Mouse (Mus musculus): ENCODE data around the gene Zbtb5. TPM values are rescaled to one million over a fixed set of nuclear protein-coding genes. Genes with fewer than 3 reads are reported as not detected.
"Not testable (repeated sequence)": the region's sequence is repeated elsewhere in the genome, so short reads cannot be mapped to it uniquely, and the experiment has no call there.

The Zbtb5 gene
- total RNA-seq, 2 experiments from 2014 or later = 5.6 to 9.0 TPM

DNA sequence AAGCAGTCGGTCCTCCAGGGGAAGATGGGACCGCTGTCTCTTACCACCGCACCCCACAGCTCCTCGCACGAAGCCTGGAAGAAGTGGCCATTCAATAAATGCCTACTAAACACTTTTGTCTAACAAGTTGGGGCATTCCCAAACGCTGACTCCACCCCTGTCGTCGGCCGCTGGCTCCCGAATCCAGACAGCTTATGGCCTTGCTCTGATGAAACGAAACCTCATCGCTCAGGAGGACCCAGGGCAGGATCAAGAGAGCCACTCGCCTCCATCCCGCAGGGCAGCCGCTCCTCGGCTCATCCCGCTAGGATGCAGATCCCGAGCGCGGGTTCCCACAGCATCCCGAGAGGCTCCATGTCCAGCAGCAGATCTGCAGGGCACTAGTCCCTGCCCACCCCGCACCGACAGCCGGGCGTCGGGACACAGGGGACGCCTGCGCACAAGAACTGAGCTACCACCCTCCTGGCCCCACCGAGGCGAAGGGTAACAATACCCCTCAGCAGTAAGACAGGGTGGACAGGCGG is 569 bp downstream of the Zbtb5 start:
- no peak for ATAC-seq (ENCODE audit: poor library complexity, severe bottlenecking)

DNA sequence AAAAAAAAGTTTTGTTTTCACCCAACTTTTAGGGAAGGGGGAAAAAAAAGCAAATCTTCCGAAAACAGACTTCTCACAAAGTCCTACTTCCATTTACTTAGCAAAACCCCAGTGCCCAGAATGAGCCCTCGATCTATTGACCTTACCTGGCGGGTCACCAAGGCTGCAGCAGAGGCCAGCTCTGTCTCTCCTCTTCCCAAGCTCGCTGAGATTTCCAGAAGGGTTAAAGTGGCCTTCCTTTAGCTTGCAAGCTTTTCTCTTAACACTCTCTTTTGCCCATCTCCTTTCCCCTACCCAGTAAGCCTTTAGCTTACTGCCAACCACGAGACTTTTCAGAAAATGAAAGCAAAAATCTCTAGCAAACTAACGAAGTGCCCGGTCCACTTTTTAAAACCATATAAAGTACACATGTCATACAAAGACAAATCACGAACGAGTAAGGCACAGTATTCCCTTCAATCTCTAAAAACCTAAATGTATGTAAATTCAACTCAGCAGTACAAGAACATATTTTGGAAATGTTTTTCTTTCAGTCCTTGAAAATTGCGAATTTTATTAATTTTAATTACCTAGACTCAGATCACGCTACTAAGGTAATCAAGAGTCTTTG is 1.3 kb downstream of the Zbtb5 start:
- no peak for ATAC-seq (ENCODE audit: poor library complexity, severe bottlenecking)

DNA sequence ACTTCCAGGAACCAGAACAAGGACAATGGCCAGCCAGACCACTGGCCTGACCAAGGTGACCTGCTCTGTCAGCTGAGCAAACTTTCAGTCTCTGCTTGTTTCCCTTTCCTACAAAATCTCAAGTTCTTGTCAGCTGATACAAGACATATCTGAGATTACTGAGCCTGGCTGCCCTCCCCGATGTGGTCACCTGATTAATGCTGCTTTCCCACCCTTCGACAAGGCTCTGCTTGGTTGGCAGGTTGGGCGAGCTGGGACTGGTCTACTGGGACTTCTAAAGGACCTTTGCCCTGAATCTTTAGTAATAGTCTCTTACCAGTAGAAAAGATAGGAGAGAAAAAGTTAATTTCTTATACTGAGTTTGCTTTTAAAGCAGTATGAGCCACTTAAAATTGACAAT is 6.8 kb downstream of the Zbtb5 start:
- ATAC-seq (ENCODE audit: poor library complexity, severe bottlenecking) = no peak

DNA sequence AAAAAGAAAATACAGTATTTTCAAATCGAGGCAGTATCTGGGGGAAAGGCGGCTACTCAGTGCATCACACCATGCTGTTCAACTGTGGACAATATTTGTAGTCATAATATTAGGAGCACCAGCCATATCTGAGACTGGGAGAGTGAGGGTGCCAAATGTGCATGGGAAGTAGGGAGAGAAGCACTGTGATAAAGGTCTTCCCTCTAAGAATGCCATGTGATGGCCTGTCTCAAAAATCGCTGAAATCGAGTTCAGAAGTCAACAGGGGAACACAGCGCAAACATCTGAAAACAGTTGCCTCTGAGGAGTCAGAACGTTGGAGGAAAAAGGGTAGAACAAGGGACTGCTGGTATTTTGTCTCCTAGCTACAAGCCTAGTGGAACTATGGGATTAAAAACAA is 12.2 kb downstream of the Zbtb5 start:
- ATAC-seq (ENCODE audit: poor library complexity, severe bottlenecking) = no peak

DNA sequence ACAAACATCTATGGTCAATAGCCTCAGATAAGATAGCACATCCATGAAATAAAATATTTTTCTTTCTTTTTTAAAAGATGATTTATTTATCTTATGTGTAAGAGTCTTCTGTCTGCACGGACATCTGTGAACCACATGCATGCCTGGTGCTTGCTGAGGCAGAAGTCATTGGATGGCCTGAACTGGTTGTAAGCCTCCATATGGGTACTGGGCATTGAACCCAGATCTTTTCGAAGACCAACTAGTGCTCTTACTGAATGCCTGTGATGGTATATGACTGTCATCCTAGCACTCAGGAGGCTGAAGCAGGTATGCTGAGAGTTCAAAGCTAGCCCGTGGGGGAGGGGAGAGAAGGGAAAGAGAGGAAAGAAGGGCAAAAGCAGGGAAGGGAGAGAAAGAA is 14.1 kb downstream of the Zbtb5 start:
- no peak for ATAC-seq (ENCODE audit: poor library complexity, severe bottlenecking)

DNA sequence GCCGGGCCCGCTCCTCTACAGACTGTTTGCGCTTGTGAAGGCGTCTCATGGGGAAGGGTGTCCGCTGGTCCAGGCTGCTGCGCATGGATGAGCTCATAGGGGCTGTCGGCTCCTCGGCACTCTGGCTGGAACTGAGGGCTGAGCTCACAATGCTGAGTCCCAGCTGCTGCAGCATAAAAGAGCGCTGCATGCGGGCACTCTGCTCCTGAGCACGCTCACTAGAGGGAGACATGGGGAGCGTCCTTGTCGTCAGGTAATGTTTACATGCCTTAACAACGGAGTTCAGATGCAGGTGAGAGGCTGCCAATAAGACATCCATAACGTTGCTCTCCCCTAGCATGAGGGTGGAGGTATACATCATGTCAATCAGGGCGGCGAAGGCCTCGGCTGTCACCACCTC is 17.4 kb downstream of the Zbtb5 start:
- no peak for ATAC-seq (ENCODE audit: poor library complexity, severe bottlenecking)

DNA sequence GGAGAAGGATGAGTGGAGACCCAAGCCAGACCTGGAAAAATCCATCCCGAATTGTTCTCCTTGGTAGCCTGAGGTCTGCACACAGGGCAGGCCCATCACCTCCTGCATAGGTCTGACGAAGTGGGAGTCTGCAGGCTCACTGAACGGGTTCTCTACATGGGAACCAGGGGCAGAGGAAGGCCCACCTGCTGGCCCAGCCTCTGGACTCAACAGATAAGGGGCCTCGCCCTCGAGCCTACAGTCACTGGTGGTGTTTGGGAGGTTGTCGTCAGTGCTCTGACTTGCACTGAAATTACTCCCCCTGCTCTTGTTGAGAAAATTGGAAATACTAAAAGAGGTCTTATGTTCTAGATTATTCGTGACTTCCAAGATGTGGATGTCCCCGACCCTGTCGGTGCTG is 18.4 kb downstream of the Zbtb5 start:
- peak; percentile 38; the same call in 1 of the 2 replicates for ATAC-seq (ENCODE audit: poor library complexity, severe bottlenecking)

DNA sequence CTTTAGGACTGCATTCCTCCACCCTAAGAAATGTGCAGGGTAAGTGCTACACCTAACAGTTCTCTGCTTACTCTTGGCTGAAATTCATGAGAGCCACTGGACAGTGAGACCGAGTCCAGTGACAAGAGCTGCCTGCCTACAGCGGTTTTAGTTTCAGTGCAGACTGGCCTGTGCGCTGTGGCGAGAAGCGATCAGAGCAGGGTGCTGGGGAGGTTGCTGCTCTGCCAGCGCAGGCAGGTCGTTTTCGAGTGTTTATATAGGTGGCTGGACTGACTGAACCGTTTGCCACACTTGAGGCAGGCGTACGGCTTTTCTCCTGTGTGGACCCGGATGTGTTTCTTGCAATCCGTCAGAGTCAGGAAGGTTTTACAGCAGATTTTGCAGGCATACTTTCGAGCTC is 19.0 kb downstream of the Zbtb5 start:
- not testable (repeated sequence) for ATAC-seq (ENCODE audit: poor library complexity, severe bottlenecking)

DNA sequence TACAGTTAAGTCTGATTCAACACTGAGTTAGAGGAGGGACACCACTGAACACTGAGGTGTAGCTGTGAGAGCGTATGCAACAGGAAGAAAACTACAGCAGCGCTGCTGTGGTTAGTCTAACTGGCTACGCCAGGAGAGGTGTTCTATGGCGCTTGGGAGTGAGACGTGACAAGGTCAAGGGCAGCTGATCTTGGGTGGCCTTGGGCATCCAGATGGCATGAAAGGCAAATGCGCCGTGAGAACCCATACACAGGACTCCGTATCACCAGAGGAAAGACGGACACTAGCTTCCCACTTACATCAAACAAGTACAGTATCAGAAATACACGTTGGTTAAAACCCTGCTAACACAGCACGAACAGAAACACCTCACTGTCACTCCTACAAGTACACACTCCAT is 19.9 kb downstream of the Zbtb5 start:
- not testable (repeated sequence) for ATAC-seq (ENCODE audit: poor library complexity, severe bottlenecking)

DNA sequence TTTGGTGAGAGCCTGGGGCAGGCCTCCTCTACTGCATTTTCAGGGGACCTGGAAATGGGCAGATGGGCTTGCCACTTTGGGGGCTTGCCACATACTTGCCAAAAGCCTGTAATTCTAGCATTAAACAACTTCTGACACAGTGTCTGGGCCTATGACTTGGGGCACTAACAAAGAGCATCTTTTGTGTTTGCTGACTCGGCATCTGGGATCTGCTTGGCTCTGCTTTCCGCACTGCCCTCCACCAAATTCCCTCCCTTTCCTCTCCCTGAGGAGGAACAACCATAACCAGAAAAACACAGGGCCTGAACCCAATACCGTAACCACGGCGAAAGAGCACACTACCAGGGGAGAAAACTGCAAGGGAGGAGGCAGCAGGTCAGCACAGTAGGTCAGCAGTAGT is 21.7 kb downstream of the Zbtb5 start:
- no peak for ATAC-seq (ENCODE audit: poor library complexity, severe bottlenecking)

DNA sequence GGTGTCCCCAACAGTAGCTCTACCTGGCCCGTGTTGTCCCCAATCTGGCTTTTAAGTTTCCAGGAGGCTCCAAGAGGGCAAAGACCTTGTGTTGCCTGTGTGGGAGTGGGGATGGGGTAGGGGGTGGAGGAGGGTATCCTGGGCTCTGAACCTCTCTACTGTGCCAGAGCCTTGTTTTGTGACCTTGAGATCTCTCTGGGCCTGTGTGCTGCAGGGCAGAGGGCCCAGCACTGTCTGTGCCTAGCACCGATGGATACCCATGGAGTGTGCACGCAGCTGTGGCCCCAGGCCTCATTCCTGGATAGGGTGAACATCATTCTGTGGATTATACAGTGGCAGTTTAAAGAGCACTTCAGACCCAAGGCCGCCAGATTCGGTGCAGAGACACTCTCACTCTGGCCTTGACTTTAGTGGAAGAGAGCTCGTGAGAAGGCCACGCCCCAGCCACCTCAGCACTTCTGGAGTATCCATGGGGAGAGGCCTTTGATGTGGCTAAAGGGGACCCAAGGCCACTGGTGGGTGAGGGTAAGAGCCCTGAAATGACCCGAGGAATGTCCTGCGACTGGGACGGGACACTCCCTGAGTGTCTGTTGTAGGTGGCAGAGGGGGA is 29.0 kb downstream of the Zbtb5 start:
- no peak for ATAC-seq (ENCODE audit: poor library complexity, severe bottlenecking)

DNA sequence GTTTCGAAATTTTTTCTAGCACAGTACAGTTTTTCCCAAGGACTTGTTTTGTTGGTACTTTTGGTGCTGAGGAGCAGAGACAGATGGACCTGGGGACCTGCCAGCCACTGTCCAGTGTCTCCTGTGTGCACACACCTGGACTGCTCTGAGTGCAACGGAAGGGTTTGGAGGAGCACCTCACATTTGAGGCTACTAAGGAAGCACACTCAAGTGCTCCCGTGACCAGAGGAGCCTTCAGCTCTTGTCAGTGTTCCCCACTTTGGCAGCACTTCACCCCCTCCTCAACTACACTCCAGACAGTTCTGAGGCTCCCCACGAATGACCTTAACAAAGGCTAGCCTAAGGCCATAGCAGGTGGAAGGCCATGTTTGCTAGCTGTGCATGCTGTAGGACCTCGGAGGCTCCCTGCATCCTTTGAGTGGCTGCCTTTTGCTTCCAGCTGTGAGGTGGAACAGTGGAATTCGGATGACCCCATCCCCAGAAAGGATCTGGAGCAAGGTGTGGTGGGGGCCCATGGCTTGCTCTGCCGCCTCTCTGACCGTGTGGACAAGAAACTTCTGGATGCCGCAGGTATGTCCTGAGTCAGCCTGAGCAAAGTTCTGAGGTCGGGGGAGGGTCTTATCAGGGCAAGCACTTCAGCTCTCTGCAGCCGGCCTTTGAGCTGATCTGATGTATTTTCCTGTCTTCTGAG is 29.6 kb downstream of the Zbtb5 start:
- no peak for ATAC-seq (ENCODE audit: poor library complexity, severe bottlenecking)

DNA sequence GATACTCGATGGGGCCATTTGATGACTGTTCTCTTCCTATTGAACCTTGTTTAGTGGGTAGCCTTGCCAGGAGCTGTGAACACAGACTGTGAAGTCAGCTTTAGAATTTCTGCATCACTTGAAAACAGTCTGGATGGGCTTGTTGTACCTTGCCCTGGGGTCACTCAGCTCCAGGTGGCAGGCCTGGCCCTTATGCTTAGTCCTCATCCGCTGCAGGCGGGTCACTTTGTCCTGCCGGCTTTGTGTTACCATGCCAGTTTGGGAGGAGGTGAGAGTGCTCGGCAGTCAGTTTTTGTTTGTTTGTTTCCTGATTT is 30.3 kb downstream of the Zbtb5 start:
- no peak for ATAC-seq (ENCODE audit: poor library complexity, severe bottlenecking)

DNA sequence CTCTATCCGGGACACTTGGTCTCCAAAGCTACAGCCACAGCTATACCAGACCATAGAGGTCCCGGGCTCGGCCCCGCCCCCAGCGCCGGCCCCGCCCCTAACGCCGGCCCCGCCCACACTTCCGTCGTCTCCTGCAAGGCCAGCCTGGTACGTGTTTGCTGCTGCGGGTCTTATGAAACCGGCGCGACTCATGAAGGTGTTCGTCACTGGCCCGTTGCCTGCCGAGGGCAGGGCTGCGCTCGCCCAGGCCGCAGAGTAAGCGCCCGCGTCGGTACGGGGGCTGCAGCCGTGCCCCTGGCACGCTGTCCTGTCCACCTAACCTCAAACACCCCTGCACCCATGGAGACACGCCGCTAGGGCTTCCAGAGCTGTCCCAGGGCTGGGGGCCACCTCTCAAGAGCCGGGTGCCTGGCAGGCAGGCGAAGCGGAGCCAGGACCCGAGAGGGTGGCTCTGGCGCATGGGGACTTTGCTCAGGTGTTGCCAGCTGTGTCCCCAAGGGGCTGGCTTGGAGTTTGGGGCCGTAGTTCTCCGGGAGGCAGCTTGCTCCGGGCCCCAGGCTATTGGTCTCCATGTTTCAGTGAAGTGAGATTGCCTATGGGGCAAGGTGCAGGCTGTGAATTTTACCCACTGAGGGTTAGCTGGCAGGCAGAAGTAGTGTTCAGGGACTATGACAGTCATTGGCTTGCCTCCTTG is 30.8 kb downstream of the Zbtb5 start, which contains the start of gene Grhpr:
Grhpr (plus strand) TSS at position 116 of the 694 bp plus-strand sequence.
- ATAC-seq (ENCODE audit: poor library complexity, severe bottlenecking) = peak; percentile 91

DNA sequence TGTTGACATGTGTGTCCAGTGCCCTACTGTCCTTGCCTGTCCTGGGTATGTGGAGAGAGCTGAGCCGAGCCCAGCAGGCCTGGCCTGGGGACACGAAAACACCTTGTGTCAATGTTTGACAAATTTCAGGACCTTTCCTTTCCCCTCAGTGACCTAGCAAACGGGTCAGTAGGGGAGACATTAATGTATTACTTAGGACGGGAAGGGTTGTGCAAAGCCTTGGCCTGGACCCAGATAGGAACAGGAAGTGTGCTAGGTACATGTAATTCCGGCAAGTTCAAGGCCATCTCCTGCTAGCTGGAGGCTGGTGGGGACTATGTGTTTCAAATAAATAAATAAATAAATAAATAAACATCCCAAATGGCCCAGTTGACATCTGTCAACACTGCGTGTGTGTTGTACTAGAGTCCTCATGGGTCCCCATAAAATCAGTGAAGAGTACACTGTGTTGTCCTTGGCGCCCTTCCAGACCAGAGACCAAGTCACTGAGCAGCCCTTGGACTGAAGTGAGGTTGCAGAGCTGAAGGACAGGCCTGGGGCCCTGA is 32.3 kb downstream of the Zbtb5 start:
- no peak for ATAC-seq (ENCODE audit: poor library complexity, severe bottlenecking)

DNA sequence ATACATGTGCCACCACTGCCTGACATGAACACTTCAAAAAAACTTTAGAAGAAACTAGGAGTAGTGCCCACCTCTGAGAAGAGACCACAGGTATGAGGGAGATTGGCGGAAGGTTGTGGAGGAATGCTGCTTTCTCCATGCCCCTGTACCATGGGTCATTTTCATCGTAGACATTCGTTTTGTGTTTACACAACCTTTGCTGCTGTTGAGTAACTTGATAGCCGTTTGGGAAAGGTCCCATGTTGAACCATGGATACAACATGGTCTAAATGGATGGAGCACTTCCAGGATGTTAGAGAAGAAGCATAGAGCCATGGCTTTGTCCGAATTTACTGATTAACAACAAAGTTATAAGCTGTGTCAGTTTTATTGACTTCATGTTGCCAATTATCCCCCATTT is 34.0 kb downstream of the Zbtb5 start:
- no peak for ATAC-seq (ENCODE audit: poor library complexity, severe bottlenecking)

DNA sequence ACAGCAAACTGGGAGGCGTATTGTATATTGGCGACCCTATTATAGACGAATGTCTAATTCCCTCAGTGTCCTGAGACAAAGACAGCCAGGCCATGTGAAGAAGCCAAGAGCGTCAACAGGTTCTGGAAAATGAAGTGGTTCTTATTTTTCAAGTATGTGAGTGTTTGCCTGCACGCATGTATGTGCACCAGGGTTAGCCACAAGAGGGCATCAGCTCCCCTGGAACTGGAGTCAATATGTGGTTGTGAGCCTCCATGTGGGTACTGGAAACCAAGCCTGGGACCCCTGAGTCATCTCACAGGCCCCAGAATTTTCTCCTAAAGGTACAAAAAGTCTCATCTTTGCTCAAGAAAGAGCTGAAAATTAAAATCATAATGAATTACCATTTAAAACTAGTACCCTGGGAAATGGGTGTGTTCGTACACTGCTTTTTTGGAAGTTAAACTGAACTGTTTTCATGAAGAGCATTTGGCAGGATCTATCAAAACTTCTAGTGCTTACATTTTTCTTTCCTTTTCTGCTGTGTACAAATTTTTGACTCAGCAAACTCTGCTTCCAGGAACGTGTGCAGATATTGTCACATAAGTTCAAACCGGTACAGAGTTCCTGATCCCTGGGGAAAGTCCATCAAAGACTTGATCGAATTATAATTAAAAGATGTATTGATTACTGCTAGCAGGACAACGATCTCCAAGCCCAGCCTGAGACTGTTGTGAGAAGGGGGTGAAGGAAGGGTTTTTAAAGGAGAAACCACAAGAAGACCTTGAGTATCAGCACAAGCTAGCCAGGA is 35.1 kb downstream of the Zbtb5 start:
- ATAC-seq (ENCODE audit: poor library complexity, severe bottlenecking) = no peak

DNA sequence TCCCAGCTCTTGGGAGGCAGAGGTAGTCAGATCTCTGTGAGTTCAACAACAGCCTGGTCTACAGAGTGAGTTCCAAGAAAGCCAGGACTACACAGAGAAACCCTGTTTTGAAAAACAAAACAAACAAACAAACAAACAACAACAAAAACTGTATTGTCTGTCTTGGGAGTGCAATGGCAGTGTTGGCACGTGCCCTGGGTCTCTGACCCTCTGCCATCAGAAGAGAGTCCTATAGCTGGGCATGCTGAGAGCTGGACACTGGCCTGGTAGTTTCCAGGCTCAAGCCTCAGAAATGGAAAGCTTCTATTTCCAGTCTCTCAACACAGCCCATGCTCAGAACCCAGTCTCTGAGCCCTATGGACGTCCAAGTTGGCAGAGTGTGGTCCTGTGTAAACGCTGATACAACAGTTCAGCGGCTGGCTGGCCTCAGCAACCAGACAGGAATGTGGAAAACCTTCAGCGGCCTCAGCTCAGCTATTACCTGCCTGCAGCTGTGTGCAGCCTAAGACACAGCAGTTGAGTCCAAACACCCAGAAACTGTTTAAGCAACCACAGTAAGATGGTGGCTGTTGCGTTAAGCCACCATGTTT is 36.1 kb downstream of the Zbtb5 start:
- no peak for ATAC-seq (ENCODE audit: poor library complexity, severe bottlenecking)

DNA sequence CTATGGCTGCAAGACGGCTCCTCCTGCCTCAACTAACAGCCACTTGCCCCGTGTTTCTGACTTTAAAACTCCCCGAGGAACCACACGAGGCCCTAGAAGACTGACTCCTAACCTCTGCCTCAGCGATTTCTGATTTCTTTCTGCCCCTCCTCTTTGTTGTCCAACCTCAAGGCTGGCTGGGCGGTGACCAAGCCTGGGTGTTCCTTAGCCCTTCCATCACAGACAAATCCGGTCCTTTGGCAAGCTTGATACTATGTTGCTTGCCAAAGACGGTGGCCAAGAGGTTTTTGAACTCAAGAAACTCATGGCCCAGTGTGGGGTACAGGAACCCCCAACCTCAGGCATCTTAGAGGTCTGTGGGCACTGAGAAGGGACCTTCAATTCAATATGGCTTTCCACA is 37.9 kb downstream of the Zbtb5 start:
- no peak for ATAC-seq (ENCODE audit: poor library complexity, severe bottlenecking)

DNA sequence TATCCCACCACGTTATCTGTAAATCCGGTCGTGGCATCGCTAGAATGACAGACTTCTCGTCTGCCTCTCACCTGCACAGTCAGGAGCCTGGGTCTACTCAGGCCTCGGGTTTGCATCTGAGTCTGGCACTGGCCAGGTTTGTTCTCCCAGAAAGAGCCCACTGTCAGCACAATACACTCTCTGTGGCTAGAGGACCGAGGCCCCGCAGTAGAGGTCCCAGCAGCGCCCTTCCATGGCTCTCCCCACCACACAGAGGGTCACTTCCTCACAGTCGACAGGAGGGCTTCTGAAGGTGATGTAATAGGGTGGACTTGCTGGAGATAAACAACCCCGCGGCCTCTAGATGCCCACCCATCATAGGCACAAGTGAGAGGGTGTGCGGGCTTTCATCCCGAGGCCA is 38.3 kb downstream of the Zbtb5 start:
- no peak for ATAC-seq (ENCODE audit: poor library complexity, severe bottlenecking)
